Comparison of ENCODE assay signal across 9 mouse cellular contexts in genomic region chr13:101914691-101915541, GRCm38 (mm10).
DNase-seq lines count a peak whose midpoint lies in the region; TF ChIP-seq lines count a peak whose summit lies in the region.
"Had no signal": no experiment of that assay in that cellular context is flagged by ENCODE, and none has a peak within 500 bp of the region (broad histone marks: within the 10 kb centered on the region; RNA-seq: fewer than 3 reads in every experiment).

No protein-coding gene starts in this region.

- H3K27ac ChIP-seq in small intestine, adult 2 months (ENCODE audit: insufficient read depth, low read depth, low read length): peak overlapping the region; percentile 84
- H3K27ac ChIP-seq: limb, embryonic 15.5 days had no signal

- WGBS in small intestine, adult 2 months: 10% methylated on average over 5 of the region's 5 CpGs

- no peak for TF ChIP-seq CTCF in small intestine, adult 2 months (IDR thresholded peaks at IDR 0.05; ENCODE audit: extremely low read depth, insufficient read length, insufficient replicate concordance, low read depth, low read length)

- H3K36me3 ChIP-seq in small intestine, adult 2 months (ENCODE audit: control insufficient read depth, insufficient read depth, low read length): no peaks in the 10 kb centered on the region
- H3K36me3 ChIP-seq: limb, embryonic 15.5 days had no signal

- intact Hi-C loops in left cerebral cortex, postnatal 10 days (cut with DNase I): loop anchor here (5.0 to 10.0 kb wide), 2 partner anchors 148 to 730 kb away; partner anchors contain the start of gene Pik3r1

- H3K4me1 ChIP-seq in small intestine, adult 2 months (ENCODE audit: control insufficient read depth, insufficient read depth, insufficient read length, low read length): peaks cover 20% of the 10 kb centered on the region; the same call in 1 of the 2 replicates

- no peaks in the 10 kb centered on the region for H3K27me3 ChIP-seq in small intestine, adult 2 months (ENCODE audit: control insufficient read depth, insufficient read depth, low read length)
- H3K27me3 ChIP-seq: limb, embryonic 15.5 days had no signal

- peak; percentile 5 for DNase-seq in gastrocnemius, postnatal 10 days
- no peak for DNase-seq in gastrocnemius, postnatal 25 days
- peak; percentile 70 for DNase-seq in MN1 (ENCODE audit: low spot score)
- DNase-seq in frontal cortex, postnatal 25 days (ENCODE audit: low spot score in 2 of 2): peak; percentile 12 to 17
- DNase-seq in left cerebral cortex, postnatal 10 days (ENCODE audit: extremely low spot score in 1 of 2, low spot score in 2 of 2): peak; percentile 52 to 65
- DNase-seq in layer of hippocampus, adult 11-12 months (ENCODE audit: low spot score): no peak
- DNase-seq in cerebellum, adult 9-11 months: no peak

- no peak for TF ChIP-seq POLR2A in small intestine, adult 2 months (IDR thresholded peaks at IDR 0.05; ENCODE audit: low read depth, low read length)

- no peak overlapping the region for H3K4me3 ChIP-seq in small intestine, adult 2 months (ENCODE audit: low read depth, low read length)
- H3K4me3 ChIP-seq: limb, embryonic 15.5 days had no signal

Comparison
In these comparisons a context has a peak if more than half of its experiments do, and no peak if none do; other contexts are left out.
1. DNase-seq: peak in gastrocnemius, postnatal 10 days (single experiment), MN1 (single experiment), frontal cortex, postnatal 25 days (2 of 2) and left cerebral cortex, postnatal 10 days (2 of 2); none in gastrocnemius, postnatal 25 days (single experiment), layer of hippocampus, adult 11-12 months (single experiment) and cerebellum, adult 9-11 months (single experiment).